Mouse (Mus musculus): ENCODE results near the gene Rab39. TPM values are rescaled to one million over a fixed set of nuclear protein-coding genes. Genes with fewer than 3 reads are reported as not detected.

Gene Rab39
- polyA plus RNA-seq, 1 experiment = 0.94 TPM

Other genes starting within 250 kb of the Rab39 start
- gene Atm, start 169.5 kb downstream of the Rab39 start, polyA plus RNA-seq (2012; rRNA removed) = 5.9 and 9.5 TPM in 2 replicates
- 9.4 and 11.2 TPM in 2 replicates for gene Npat, start 169.2 kb downstream of the Rab39 start, polyA plus RNA-seq (2012; rRNA removed)
- 77.5 and 83.4 TPM in 2 replicates for gene Acat1, start 95.8 kb downstream of the Rab39 start, polyA plus RNA-seq (2012; rRNA removed)
- 23.5 and 24.7 TPM in 2 replicates for gene Cul5, start 36.2 kb downstream of the Rab39 start, polyA plus RNA-seq (2012; rRNA removed)
- gene Slc35f2, start 65.3 kb upstream of the Rab39 start, polyA plus RNA-seq (2012; rRNA removed) = 6.0 and 7.1 TPM in 2 replicates
- gene Sln, start 143.9 kb upstream of the Rab39 start, polyA plus RNA-seq (2012; rRNA removed) = 0.32 and 0.40 TPM in 2 replicates